Comparison of ENCODE assay signal across 9 mouse cellular contexts in the genomic region with DNA sequence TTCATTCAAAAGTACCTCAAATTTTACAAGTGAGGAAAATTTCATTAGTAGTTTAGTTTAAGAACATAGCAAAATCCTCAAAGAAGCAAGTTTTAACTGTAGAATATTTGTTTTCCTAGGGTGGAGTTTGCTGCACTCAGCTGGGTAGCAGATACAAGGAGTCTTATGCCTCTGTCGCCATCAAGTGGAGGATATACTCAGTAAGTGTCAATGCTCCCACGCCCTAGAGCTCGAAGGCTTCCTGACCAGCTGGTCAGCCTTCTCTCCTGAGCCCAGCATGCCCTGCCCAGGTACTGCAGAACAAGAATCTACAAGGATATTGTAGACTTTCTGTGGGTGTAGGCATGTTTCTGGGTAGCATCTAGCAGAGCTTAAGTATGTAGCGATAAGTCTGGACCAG.
DNase-seq lines count a peak whose midpoint lies in the region; ATAC-seq lines count a peak whose summit lies in the region.
"Had no signal": no experiment of that assay in that cellular context is flagged by ENCODE, and none has a peak within 500 bp of the region (broad histone marks: within the 10 kb centered on the region; RNA-seq: fewer than 3 reads in every experiment).

No protein-coding gene starts in this region.

- H3K4me2 ChIP-seq in midbrain, embryonic 11.5 days = no peak overlapping the region
- no peak overlapping the region for H3K4me2 ChIP-seq in midbrain, embryonic 15.5 days
- H3K4me2 ChIP-seq: liver, embryonic 15.5 days had no signal

- H3K27ac ChIP-seq in midbrain, embryonic 11.5 days (ENCODE audit: low read depth, low read length) = no peak overlapping the region
- no peak overlapping the region for H3K27ac ChIP-seq in midbrain, embryonic 15.5 days
- H3K27ac ChIP-seq: liver, embryonic 15.5 days had no signal

- peak; percentile 30 for DNase-seq in gastrocnemius, adult 18-20 months (ENCODE audit: low spot score)
- no peak for DNase-seq in gastrocnemius, postnatal 4 days (ENCODE audit: low spot score in 2 of 2)
- DNase-seq in midbrain, embryonic 11.5 days (ENCODE audit: low spot score, missing footprints) = no peak
- peak; percentile 56 for DNase-seq in embryo, embryonic 10.5 days (ENCODE audit: low spot score)
- DNase-seq in left cerebral cortex, postnatal 25 days (ENCODE audit: low spot score in 2 of 2) = peak; percentile 4 to 30
- DNase-seq in spleen, postnatal 10 days (ENCODE audit: low spot score in 2 of 2) = no peak
- DNase-seq in neural tube, embryonic 10.5 days (ENCODE audit: extremely low spot score, low spot score) = no peak

- 50% methylated on average over 4 of the region's 4 CpGs for WGBS in midbrain, embryonic 11.5 days
- 46% methylated on average over 4 of the region's 4 CpGs for WGBS in midbrain, embryonic 15.5 days

- intact Hi-C loops in left cerebral cortex, postnatal 25 days (cut with DNase I) = loop anchor here (10.0 kb wide), 1 partner anchor 923 kb away; the partner anchor contains the start of gene Igfbp3

- no peaks in the 10 kb centered on the region for H3K27me3 ChIP-seq in midbrain, embryonic 11.5 days (ENCODE audit: control insufficient read depth, insufficient read depth, low read length)
- H3K27me3 ChIP-seq in midbrain, embryonic 15.5 days (replicated peaks) = no peaks in the 10 kb centered on the region
- H3K27me3 ChIP-seq: liver, embryonic 15.5 days had no signal

- peak; percentile 42; the same call in 1 of the 2 replicates for ATAC-seq in midbrain, embryonic 11.5 days (ENCODE audit: low FRiP score)
- no peak for ATAC-seq in midbrain, embryonic 15.5 days (replicated peaks)

- no peak overlapping the region for H3K4me3 ChIP-seq in midbrain, embryonic 11.5 days (ENCODE audit: low read depth, low read length)
- H3K4me3 ChIP-seq in midbrain, embryonic 15.5 days = no peak overlapping the region
- H3K4me3 ChIP-seq: liver, embryonic 15.5 days had no signal

- no peaks in the 10 kb centered on the region for H3K9me3 ChIP-seq in midbrain, embryonic 11.5 days (ENCODE audit: control insufficient read depth, low read length)
- H3K9me3 ChIP-seq in midbrain, embryonic 15.5 days = no peaks in the 10 kb centered on the region
- H3K9me3 ChIP-seq: liver, embryonic 15.5 days had no signal

- no peaks in the 10 kb centered on the region for H3K36me3 ChIP-seq in midbrain, embryonic 11.5 days (ENCODE audit: control insufficient read depth, insufficient read depth, low read length)
- no peaks in the 10 kb centered on the region for H3K36me3 ChIP-seq in midbrain, embryonic 15.5 days (replicated peaks)
- H3K36me3 ChIP-seq: liver, embryonic 15.5 days had no signal

- no peak overlapping the region for H3K9ac ChIP-seq in midbrain, embryonic 11.5 days (ENCODE audit: low read length)
- no peak overlapping the region for H3K9ac ChIP-seq in midbrain, embryonic 15.5 days
- H3K9ac ChIP-seq: liver, embryonic 15.5 days had no signal

- no peaks in the 10 kb centered on the region for H3K4me1 ChIP-seq in midbrain, embryonic 11.5 days (ENCODE audit: control insufficient read depth, insufficient read depth, low read length)
- no peaks in the 10 kb centered on the region for H3K4me1 ChIP-seq in midbrain, embryonic 15.5 days
- H3K4me1 ChIP-seq: liver, embryonic 15.5 days had no signal

Comparison
In these comparisons a context has a peak if more than half of its experiments do, and no peak if none do; other contexts are left out.
1. DNase-seq: peak in gastrocnemius, adult 18-20 months (single experiment), embryo, embryonic 10.5 days (single experiment) and left cerebral cortex, postnatal 25 days (2 of 2); none in gastrocnemius, postnatal 4 days (0 of 2), midbrain, embryonic 11.5 days (single experiment), spleen, postnatal 10 days (0 of 2) and neural tube, embryonic 10.5 days (single experiment).